Mouse (Mus musculus): ENCODE data around the gene Cyp26b1. TPM values are rescaled to one million over a fixed set of nuclear protein-coding genes. Genes with fewer than 3 reads are reported as not detected.
A peak's percentile ranks its signal among the peaks of the same experiment; 100 is the strongest.
"Not testable (repeated sequence)": the region's sequence is repeated elsewhere in the genome, so short reads cannot be mapped to it uniquely, and the experiment has no call there.

Gene Cyp26b1
- polyA plus RNA-seq, 1 experiment from 2014 or later: 1.1 TPM

DNA sequence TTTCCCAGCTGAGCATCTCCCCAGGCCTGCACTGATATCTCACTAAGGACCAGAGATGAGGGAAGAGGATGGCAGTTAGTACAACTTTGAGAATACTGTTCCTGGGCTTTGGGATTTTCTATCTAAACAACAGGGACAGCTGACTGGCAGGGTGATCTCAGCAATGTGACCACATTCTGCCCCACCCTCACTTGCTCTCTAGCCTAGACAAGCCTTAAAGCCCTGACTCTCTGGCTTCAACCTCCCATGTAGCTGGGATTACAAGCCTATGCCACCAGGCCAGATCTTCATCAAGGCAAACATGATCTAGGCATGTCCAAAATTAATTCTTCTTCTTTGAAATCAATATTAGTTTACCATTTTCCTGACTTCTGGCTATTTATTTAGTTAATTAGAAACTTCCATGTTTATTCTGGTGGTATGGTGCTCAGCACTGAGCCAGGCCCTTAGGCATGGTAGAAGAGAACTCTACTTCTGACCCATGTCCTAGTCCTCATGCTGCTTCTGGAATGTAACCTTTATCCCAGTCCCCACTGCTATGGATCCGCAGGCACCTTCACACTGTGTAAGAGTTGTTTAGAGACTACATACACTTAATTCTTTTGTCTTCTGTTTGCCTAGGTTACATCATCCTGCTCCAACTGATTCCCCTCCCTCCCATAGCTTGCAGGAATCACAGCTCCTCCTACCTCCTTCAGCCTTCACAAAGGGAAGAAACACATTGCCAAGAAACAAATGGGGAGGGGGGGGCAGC lies 7.6 kb upstream of the Cyp26b1 start:
- Histone ChIP-seq H3K9me3 (replicated peaks) (no peaks in the 10 kb centered on the region), H3K4me2 (no peak overlapping the region), H3K4me3 (no peak overlapping the region), H3K36me3 (no peaks in the 10 kb centered on the region), H3K4me1 (replicated peaks) (no peaks in the 10 kb centered on the region), H3K27me3 (no peaks in the 10 kb centered on the region), H3K9ac (no peak overlapping the region), H3K27ac (no peak overlapping the region)
- no peak for ATAC-seq (replicated peaks; ENCODE audit: insufficient number of reproducible peaks, insufficient read depth, low FRiP score, low read depth)
- 26% methylated on average over 1 of the region's 1 CpGs for WGBS

GRCm38 (mm10) chr6:84599296-84599695 lies 5.6 kb upstream of the Cyp26b1 start:
- not testable (repeated sequence) for H3K36me3 ChIP-seq; ATAC-seq (replicated peaks; ENCODE audit: insufficient number of reproducible peaks, insufficient read depth, low FRiP score, low read depth); H3K9me3 ChIP-seq (replicated peaks); H3K9ac ChIP-seq; H3K4me2 ChIP-seq; H3K27ac ChIP-seq; H3K4me3 ChIP-seq; H3K27me3 ChIP-seq; H3K4me1 ChIP-seq (replicated peaks)
- WGBS: 82% methylated on average over 3 of the region's 3 CpGs

- Histone ChIP-seq H3K9ac (no peak overlapping the region), H3K4me1 (replicated peaks) (no peaks in the 10 kb centered on the region), H3K36me3 (no peaks in the 10 kb centered on the region), H3K27me3 (no peaks in the 10 kb centered on the region), H3K9me3 (replicated peaks) (no peaks in the 10 kb centered on the region), H3K27ac (no peak overlapping the region), H3K4me2 (no peak overlapping the region), H3K4me3 (no peak overlapping the region)
- no peak for ATAC-seq (replicated peaks; ENCODE audit: insufficient number of reproducible peaks, insufficient read depth, low FRiP score, low read depth)
- 80% methylated on average over 3 of the region's 3 CpGs for WGBS
Measured at GRCm38 (mm10) chr6:84598725-84599124, 5.0 kb upstream of the Cyp26b1 start.

GRCm38 (mm10) chr6:84594626-84595025 lies 918 bp upstream of the Cyp26b1 start:
- H3K9me3 ChIP-seq (replicated peaks): no peaks in the 10 kb centered on the region
- no peak for ATAC-seq (replicated peaks; ENCODE audit: insufficient number of reproducible peaks, insufficient read depth, low FRiP score, low read depth)
- H3K4me3 ChIP-seq: no peak overlapping the region
- H3K9ac ChIP-seq: no peak overlapping the region
- peaks cover 11% of the 10 kb centered on the region for H3K4me1 ChIP-seq (replicated peaks)
- H3K27ac ChIP-seq: no peak overlapping the region
- H3K36me3 ChIP-seq: no peaks in the 10 kb centered on the region
- no peak overlapping the region for H3K4me2 ChIP-seq
- H3K27me3 ChIP-seq: peaks cover 12% of the 10 kb centered on the region
- 50% methylated on average over 3 of the region's 3 CpGs for WGBS

DNA sequence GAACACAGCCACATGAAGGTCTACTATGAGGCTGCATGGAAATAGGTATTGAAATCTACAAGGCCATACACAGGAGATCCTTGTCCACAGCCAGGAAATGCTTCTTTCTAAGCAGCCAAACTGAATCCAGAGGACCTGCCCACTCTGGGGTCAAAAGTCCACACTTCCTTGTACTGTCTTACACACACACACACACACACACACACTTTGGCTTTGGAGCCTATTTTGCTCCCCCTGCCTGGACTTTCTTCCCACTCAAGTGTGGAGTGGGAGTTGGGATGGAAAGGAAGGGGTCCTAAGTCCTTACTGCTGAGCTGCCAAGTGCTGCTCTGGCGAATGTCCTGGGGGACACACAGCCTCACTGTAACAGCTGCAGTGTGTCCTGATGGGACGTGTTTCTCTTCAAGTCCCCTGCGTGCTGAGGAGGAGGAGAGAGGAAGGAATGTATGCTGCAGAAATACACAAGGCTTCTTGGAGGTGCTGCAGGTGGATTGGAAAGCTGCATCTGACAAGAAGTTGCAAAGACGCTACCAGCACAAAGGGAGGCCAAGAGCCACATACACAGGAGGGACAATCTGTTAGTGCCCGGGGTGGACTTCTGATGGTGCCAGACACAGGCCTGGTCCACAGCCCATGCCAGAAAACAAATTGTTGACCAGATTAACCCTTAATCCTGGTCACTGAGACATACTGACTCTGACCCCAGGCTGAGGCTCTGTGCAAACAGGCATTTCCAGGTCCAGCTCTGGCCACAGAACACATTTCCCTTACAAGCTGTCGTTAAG lies 2.6 kb downstream of the Cyp26b1 start:
- Histone ChIP-seq H3K27ac (no peak overlapping the region), H3K4me3 (no peak overlapping the region), H3K9ac (no peak overlapping the region), H3K4me1 (replicated peaks) (peaks cover 44% of the 10 kb centered on the region), H3K9me3 (replicated peaks) (no peaks in the 10 kb centered on the region), H3K36me3 (no peaks in the 10 kb centered on the region), H3K4me2 (no peak overlapping the region), H3K27me3 (peaks cover 47% of the 10 kb centered on the region)
- ATAC-seq (replicated peaks; ENCODE audit: insufficient number of reproducible peaks, insufficient read depth, low FRiP score, low read depth): 0 out of 2 replicates have a peak, but pooled peaks have one; percentile 19
- 50% methylated on average over 6 of the region's 6 CpGs for WGBS

- Histone ChIP-seq H3K4me1 (replicated peaks) (peaks cover 56% of the 10 kb centered on the region), H3K9ac (no peak overlapping the region), H3K4me3 (peak overlapping the region; percentile 54), H3K9me3 (replicated peaks) (no peaks in the 10 kb centered on the region), H3K36me3 (no peaks in the 10 kb centered on the region), H3K27me3 (peaks cover 58% of the 10 kb centered on the region), H3K27ac (no peak overlapping the region), H3K4me2 (peak overlapping the region; percentile 91)
- WGBS: 3% methylated on average over 39 of the region's 39 CpGs
- peak; percentile 61 for ATAC-seq (replicated peaks; ENCODE audit: insufficient number of reproducible peaks, insufficient read depth, low FRiP score, low read depth)
Measured at GRCm38 (mm10) chr6:84589742-84590686, 3.7 kb downstream of the Cyp26b1 start.

GRCm38 (mm10) chr6:84588895-84589652 lies 4.6 kb downstream of the Cyp26b1 start:
- WGBS: under 1% methylated on average over 53 of the region's 54 CpGs
- Histone ChIP-seq H3K9ac (peak overlapping the region; percentile 37; the same call in 1 of the 2 replicates), H3K27me3 (peaks cover 67% of the 10 kb centered on the region), H3K4me3 (peak overlapping the region; percentile 54), H3K9me3 (replicated peaks) (no peaks in the 10 kb centered on the region), H3K36me3 (no peaks in the 10 kb centered on the region), H3K4me1 (replicated peaks) (peaks cover 65% of the 10 kb centered on the region), H3K4me2 (peak overlapping the region; percentile 91), H3K27ac (no peak overlapping the region)
- no peak for ATAC-seq (replicated peaks; ENCODE audit: insufficient number of reproducible peaks, insufficient read depth, low FRiP score, low read depth)

GRCm38 (mm10) chr6:84588221-84588894 lies 5.3 kb downstream of the Cyp26b1 start:
- ATAC-seq (replicated peaks; ENCODE audit: insufficient number of reproducible peaks, insufficient read depth, low FRiP score, low read depth): no peak
- under 1% methylated on average over 41 of the region's 41 CpGs for WGBS
- peaks cover 74% of the 10 kb centered on the region for H3K27me3 ChIP-seq

DNA sequence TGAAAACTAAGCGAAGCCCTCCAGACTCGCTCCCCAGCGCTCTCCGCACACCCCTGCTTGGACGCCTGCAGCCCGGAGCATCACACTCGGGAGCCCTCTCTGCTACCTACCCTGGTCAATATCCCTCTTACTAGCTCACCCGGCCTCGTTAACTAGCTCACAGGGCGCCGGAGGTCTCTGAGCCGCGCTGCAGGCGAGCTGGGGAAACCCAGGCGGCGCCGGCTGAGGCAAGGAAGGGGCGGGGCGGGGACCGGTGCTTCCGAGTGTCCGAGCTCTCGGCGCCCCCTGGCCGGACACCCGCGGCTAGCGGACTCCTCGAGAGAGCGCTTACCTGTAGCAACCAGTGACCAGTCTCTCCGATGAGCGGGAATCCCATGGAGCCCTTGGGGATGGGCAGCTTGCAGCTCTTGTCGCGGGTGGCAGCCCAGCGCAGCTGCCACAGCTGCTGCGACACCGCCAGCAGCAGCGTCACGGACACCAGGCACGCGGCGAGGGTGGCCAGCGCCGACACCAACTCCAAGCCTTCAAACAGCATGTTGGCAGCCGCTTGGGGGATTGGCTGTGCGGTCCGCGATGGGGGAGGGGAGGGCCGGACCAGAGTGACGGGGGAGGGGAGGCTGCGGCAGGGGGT lies 6.1 kb downstream of the Cyp26b1 start:
- Histone ChIP-seq H3K4me2 (peak overlapping the region; percentile 91), H3K4me1 (replicated peaks) (peaks cover 80% of the 10 kb centered on the region), H3K36me3 (no peaks in the 10 kb centered on the region), H3K9ac (peak overlapping the region; percentile 61), H3K9me3 (replicated peaks) (no peaks in the 10 kb centered on the region), H3K27ac (no peak overlapping the region), H3K27me3 (peaks cover 81% of the 10 kb centered on the region), H3K4me3 (peak overlapping the region; percentile 54)
- WGBS: under 1% methylated on average over 51 of the region's 51 CpGs
- no peak for ATAC-seq (replicated peaks; ENCODE audit: insufficient number of reproducible peaks, insufficient read depth, low FRiP score, low read depth)

More at GRCm38 (mm10) chr6:84588221-84588894, 5.3 kb downstream of the Cyp26b1 start:
- peak overlapping the region; percentile 54 for H3K4me3 ChIP-seq
- peaks cover 72% of the 10 kb centered on the region for H3K4me1 ChIP-seq (replicated peaks)
- peak overlapping the region; percentile 61 for H3K9ac ChIP-seq
- no peak overlapping the region for H3K27ac ChIP-seq
- H3K4me2 ChIP-seq: peak overlapping the region; percentile 91
- no peaks in the 10 kb centered on the region for H3K9me3 ChIP-seq (replicated peaks)
- no peaks in the 10 kb centered on the region for H3K36me3 ChIP-seq

Measured in heart, embryonic 15.5 days (tissue).